Mouse (Mus musculus) erythroblast, adult 5-6 weeks (primary cell): Measurements from ENCODE around the gene Fgfr2. TPM values are rescaled to one million over a fixed set of nuclear protein-coding genes. Genes with fewer than 3 reads are reported as not detected.

ENCODE experiments used
- ATAC-seq: replicated peaks from 2 replicates; pipeline ENCODE4 v1.8.0; 2016; ENCODE audit warnings: moderate number of reproducible peaks, mild to moderate bottlenecking, moderate TSS enrichment, inconsistent platforms; ENCODE audit not compliant: poor library complexity, low FRiP score, severe bottlenecking
- total RNA-seq, 2 experiments: library from RNA; stranded (forward) in 1 of 2; stranded (reverse) in 1 of 2; fragments of 150-400 nt in 1 of 2; fragments of 200-764, 138-1000 nt in 1 of 2; gene quantifications; 2 replicates each; pipeline versions ENCODE4 v1.2.3 to v1.2.4; 2015 to 2017; ENCODE audit warnings: low replicate concordance in 2 of 2

Fgfr2 gene
- total RNA-seq, 2 experiments from 2014 or later: 4.8 TPM; not detected in 1

GRCm38 (mm10) chr7:132775333-132775732 is 347.8 kb downstream of the Fgfr2 start:
- ATAC-seq: no peak

- ATAC-seq: peak; percentile 8
Observed at GRCm38 (mm10) chr7:132773011-132773705, 350.0 kb downstream of the Fgfr2 start.

DNA sequence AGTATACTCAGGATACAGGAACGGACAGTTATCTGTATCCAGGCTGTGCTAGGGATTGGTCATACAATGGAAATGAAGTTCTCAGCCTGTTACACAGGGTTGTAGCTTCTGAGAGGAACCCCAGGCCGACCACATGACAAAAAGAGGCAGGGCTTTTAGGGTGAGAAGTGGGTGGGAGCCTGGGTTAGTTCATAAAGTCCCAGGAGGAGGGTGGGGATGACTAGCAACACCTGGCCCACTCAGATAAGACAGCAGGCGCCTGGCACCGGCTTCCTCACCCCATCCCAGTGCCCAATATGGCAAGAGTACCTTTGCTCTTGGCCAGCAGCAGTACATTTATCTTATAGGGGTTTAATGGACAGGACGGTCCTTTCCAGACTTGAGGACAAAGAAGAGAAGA is 350.7 kb downstream of the Fgfr2 start:
- ATAC-seq: peak; percentile 74

DNA sequence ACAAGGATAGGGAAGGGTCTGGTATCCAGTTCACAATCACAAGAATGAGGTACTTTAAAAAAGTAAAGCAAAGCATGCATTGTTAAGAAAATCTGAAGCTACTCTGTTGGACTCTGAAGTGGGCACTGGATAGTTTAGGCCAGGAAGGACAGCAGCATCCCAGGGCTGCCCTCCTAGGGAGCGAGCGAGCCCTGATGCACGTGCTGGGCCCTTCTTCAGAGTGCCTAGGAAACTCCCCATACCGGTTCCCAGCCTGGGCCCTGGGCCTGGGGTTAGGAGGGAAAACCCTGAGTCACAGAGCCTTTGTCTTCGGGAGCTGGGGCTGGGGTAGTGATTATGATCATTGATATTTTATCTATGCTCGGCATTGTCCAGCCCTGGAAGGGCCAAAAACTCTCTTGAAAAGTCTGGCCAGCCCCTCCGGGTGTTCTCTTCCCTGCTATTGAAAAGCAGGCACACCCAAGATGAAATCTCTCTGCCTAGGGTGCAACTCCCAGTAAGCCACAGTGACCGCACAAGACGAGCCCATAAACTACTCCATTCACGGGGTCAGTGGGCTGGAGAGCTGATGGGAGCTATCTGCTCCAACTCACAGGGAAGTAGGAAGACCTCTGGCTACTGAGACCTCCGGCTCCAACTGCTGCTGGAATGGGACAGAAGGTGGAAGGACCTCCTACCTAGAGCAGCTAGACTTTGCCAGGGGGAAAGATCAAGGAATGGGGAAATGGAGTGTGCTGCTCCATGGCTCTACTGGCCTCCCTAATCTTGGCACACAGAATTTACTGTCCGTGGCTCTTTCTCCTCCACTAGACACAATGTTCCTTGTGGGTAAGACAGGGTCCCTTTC is 354.4 kb downstream of the Fgfr2 start:
- peak; percentile 21; the same call in 1 of the 2 replicates for ATAC-seq

DNA sequence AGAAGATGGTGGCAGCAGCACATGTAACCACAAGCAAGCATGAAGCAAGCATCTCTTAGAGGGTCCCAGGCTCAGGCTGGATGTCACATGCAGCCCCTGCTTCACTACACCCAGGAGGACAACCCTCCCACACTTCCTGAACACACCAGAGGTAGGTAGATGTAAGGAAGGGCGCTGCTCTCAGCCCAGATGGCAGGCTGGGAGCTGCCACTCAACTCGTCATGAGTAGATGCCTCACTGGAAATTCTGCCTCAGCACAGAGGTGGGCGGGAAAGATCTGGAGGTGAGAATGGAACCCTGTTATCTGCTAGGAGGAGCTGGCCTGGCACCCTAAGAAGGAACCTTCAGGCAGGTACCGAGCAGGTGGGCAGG is 355.2 kb downstream of the Fgfr2 start:
- no peak for ATAC-seq

GRCm38 (mm10) chr7:132767233-132767998 is 355.7 kb downstream of the Fgfr2 start:
- ATAC-seq: no peak

DNA sequence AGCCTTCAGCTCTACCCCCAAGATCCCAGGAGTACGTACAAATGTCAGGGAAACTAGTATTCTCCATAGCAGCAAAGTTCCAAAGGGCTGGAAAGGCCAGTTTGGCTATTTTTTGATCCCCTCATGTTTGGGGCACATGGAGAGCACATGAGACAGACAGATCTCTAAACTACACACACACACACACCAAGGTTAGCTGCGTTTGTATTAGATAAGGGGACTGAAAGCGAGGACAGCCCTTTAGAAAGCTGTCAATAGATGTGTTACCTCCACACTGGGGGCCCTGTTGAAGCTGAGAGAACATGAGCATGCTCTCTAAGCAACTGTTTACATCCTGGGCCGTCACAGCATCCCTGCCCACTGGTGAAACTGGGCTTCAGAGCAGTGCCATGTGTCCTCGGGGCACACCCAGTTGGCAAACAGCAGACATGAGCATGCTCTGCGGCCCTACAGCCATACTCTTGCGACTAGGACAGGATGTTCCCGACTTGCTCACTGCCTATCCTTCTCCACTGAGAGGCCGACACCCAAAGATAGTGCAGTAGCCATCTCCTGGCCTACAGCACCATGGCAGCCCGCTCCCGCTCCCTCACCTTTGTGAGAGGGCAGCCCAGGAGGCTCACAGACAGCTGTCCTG is 356.8 kb downstream of the Fgfr2 start:
- peak; percentile 64 for ATAC-seq

DNA sequence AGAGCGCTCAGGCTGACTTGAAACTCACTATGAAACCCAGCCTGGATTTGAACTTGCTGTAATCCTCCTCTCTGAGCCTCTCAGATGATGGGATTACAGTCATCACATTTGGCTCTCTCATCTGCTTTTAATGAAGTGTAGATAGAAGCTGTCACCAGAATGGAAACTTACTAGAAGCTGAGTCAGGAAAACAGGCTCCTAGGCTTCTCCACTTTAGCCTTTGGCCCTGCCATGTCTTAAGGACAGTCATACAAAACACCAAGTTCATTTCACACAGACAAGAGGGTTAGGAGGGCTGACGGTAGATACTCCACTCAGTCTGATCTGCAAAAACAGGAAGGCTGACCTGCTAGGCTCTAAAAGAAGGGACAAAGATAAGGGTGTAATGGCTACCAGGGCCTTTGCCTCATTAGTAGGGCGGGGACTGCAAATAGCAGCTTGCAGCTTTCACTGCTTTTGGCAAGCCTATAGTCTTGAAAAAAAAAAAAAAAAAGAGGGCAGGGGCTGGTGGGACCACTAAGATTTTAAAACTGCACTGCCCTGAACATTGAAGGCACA is 357.4 kb downstream of the Fgfr2 start:
- 0 out of 2 replicates have a peak, but pooled peaks have one; percentile 23 for ATAC-seq

GRCm38 (mm10) chr7:132764896-132765491 is 358.2 kb downstream of the Fgfr2 start:
- no peak for ATAC-seq

- no peak for ATAC-seq
Observed at GRCm38 (mm10) chr7:132764314-132764713, 358.8 kb downstream of the Fgfr2 start.

- ATAC-seq: no peak
Observed at GRCm38 (mm10) chr7:132763911-132764310, 359.2 kb downstream of the Fgfr2 start.

DNA sequence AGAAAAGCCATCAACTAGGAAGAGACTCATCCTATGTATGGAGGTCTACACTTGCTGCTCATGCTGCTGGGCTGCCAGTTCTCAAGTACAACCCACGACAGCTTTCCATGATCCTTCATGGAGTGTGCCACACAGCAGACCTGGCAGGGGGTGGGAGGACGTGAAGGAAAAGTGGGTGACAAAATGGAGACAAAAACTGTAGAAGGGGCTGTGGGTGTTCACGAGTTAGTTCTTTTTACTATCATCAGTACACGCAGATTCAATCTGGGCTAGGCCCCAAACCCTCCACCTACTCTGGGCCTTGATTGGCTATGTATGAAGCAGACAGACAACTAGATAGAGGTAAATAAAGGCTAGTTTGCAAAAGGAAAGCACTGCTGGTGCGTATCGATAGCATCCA is 359.8 kb downstream of the Fgfr2 start:
- ATAC-seq: no peak

DNA sequence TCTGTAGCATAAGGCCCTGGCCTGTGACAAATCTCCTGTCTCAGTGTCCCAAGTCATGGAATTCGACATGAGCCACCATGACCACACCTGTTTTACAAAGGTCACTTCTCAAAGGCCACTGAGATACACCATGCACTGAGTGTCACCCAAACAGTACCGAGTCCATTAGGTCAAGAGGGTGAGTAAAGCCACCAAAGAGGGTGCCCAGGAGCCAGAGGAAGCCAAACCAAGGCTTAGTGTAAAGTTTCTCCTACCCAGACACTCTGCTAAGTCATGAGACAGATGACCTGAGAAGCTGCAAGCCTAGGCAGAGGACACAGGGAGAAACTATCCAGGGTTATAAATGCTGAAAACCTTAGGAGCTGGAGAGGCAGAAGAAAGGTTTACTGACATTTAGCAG is 361.7 kb downstream of the Fgfr2 start:
- no peak for ATAC-seq

DNA sequence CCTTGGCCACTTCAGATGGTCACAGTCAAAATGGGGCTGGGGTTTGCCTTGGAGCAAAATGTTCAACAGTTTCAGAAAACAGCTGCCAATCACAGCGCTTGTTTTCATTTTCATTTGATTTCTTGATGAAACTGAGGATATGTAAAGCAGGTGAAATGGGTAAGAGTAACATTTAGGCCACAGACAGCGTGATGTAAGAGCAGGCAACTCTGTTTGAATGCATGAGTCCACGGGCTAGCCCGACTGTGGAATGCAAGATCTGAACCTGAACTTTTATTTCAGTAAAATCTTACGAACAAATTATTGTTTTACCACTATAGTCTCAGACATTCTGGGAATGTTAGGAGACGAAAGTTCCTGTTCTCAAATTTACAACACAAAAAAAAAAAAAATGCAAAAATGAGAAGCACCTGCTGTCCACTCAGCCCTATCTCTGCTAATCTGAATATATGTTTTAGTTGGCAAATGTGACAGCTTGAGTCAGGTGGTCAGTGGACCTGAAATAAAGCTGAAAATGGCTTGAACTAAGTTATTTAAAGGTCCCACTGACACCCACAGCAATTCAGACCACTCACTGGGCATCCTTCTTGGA is 362.5 kb downstream of the Fgfr2 start:
- ATAC-seq: no peak

- no peak for ATAC-seq
Observed at GRCm38 (mm10) chr7:132759926-132760325, 363.2 kb downstream of the Fgfr2 start.

DNA sequence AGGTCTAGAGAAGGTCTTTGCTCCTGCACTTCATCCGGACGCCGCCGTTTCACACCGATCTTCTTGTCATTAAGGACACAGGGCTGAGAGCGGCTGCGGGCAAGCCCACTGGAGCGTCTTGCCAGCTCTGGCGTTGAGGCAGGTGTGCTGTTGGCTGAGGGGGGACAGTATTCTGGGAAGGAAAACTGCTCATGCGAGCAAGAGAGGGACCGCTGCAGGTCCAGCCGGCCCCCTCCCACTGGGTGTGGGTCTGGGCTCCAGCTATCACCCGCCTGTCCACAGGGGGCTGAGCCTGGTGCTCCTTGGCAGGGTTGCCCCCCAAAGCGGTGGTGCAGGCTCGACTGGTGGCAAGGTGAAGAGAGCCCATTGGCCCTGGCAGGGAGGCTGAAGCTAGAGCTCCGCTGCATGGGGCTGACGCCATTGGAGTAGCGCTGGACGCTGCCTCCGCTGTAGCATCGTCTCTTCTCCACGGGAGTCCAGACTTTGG is 363.7 kb downstream of the Fgfr2 start:
- no peak for ATAC-seq

DNA sequence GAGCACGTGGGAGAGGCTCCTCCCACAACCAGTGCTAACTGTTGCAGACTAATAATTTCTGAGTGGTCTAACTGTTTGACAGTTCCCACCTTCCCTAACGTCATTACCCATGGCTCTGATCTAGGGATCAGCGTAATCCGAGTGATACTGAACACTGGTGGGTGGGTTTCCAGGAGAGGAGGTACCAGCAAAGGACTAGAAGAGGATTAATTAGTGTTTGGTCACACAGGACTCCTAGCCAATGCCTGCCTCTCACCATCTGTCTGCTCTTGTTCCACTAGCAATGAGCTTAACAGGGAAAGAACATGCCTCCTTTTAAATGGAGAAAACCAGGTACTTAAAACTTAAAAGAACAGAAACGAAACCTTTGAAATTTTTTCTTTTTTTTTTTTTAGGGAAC is 364.3 kb downstream of the Fgfr2 start:
- no peak for ATAC-seq

GRCm38 (mm10) chr7:132756325-132756724 is 366.8 kb downstream of the Fgfr2 start:
- ATAC-seq: no peak

GRCm38 (mm10) chr7:132754389-132754750 is 368.8 kb downstream of the Fgfr2 start:
- ATAC-seq: no peak
